9 mouse cellular contexts compared by ENCODE assay signal in genomic region chr11:120223586-120224487, GRCm38 (mm10). TPM values are rescaled to one million over a fixed set of nuclear protein-coding genes. Genes with fewer than 3 reads are reported as not detected.
A peak's percentile ranks its signal among the peaks of the same experiment; 100 is the strongest.
DNase-seq lines count a peak whose midpoint lies in the region; ATAC-seq and TF ChIP-seq lines count a peak whose summit lies in the region.
"Had no signal": no experiment of that assay in that cellular context is flagged by ENCODE, and none has a peak within 500 bp of the region (broad histone marks: within the 10 kb centered on the region; RNA-seq: fewer than 3 reads in every experiment).

No protein-coding gene starts in this region.

- no peak overlapping the region for H3K4me2 ChIP-seq in lung, embryonic 15.5 days
- H3K4me2 ChIP-seq in forebrain, embryonic 12.5 days: peak overlapping the region; percentile 54
- H3K4me2 ChIP-seq in intestine, embryonic 15.5 days (replicated peaks): 0 out of 2 replicates have a peak overlapping the region, but pooled peaks have one; percentile 22

- no peak overlapping the region for H3K4me3 ChIP-seq in lung, embryonic 15.5 days
- no peak overlapping the region for H3K4me3 ChIP-seq in forebrain, embryonic 12.5 days (replicated peaks)
- H3K4me3 ChIP-seq in intestine, embryonic 15.5 days (replicated peaks): no peak overlapping the region
- no peak overlapping the region for H3K4me3 ChIP-seq in olfactory bulb, adult 2 months (ENCODE audit: insufficient read depth, low read depth, low read length)

- no peak for ATAC-seq in lung, embryonic 15.5 days (ENCODE audit: borderline replicate concordance, extremely low read depth, low FRiP score, low TSS enrichment)
- ATAC-seq in forebrain, embryonic 12.5 days (ENCODE audit: low FRiP score): peak; percentile 47
- peak; percentile 24; the same call in 1 of the 2 replicates for ATAC-seq in intestine, embryonic 15.5 days

- no peak overlapping the region for H3K9ac ChIP-seq in lung, embryonic 15.5 days
- peak overlapping the region; percentile 58 for H3K9ac ChIP-seq in forebrain, embryonic 12.5 days
- peak overlapping the region; percentile 39; the same call in 1 of the 2 replicates for H3K9ac ChIP-seq in intestine, embryonic 15.5 days

- H3K27me3 ChIP-seq in lung, embryonic 15.5 days: no peaks in the 10 kb centered on the region
- H3K27me3 ChIP-seq in forebrain, embryonic 12.5 days: peaks cover 13% of the 10 kb centered on the region
- no peaks in the 10 kb centered on the region for H3K27me3 ChIP-seq in intestine, embryonic 15.5 days (replicated peaks)

- TF ChIP-seq POLR2A in olfactory bulb, adult 2 months (IDR thresholded peaks at IDR 0.05; ENCODE audit: insufficient read depth, low read depth, low read length): no peak

- no peaks in the 10 kb centered on the region for H3K9me3 ChIP-seq in lung, embryonic 15.5 days
- no peaks in the 10 kb centered on the region for H3K9me3 ChIP-seq in forebrain, embryonic 12.5 days
- H3K9me3 ChIP-seq in intestine, embryonic 15.5 days: no peaks in the 10 kb centered on the region
- H3K9me3 ChIP-seq: G1E had no signal

- intact Hi-C loops in left cerebral cortex, postnatal 4 days (cut with DNase I): no loop called here

- DNase-seq in lung, postnatal 10 days: no peak
- peak; percentile 77 for DNase-seq in left cerebral cortex, postnatal 4 days
- no peak for DNase-seq in B cell, adult 2 months
- no peak for DNase-seq in gastrocnemius, adult 8-10 months (ENCODE audit: low spot score in 2 of 2)

- peaks cover 71% of the 10 kb centered on the region for H3K4me1 ChIP-seq in lung, embryonic 15.5 days
- peaks cover 81% of the 10 kb centered on the region for H3K4me1 ChIP-seq in forebrain, embryonic 12.5 days
- H3K4me1 ChIP-seq in intestine, embryonic 15.5 days (replicated peaks): peaks cover 79% of the 10 kb centered on the region
- peaks cover 42% of the 10 kb centered on the region for H3K4me1 ChIP-seq in olfactory bulb, adult 2 months (ENCODE audit: control insufficient read depth, insufficient read depth, low read length)

- 53% methylated on average over 19 of the region's 19 CpGs for WGBS in lung, embryonic 15.5 days
- 50% methylated on average over 19 of the region's 19 CpGs for WGBS in forebrain, embryonic 12.5 days
- 45% methylated on average over 19 of the region's 19 CpGs for WGBS in intestine, embryonic 15.5 days
- WGBS in olfactory bulb, adult 2 months: 70% methylated on average over 19 of the region's 19 CpGs

- H3K36me3 ChIP-seq in lung, embryonic 15.5 days: no peaks in the 10 kb centered on the region
- 0 out of 2 replicates have a peak, but pooled peaks cover 4% of the 10 kb centered on the region for H3K36me3 ChIP-seq in forebrain, embryonic 12.5 days (replicated peaks)
- no peaks in the 10 kb centered on the region for H3K36me3 ChIP-seq in intestine, embryonic 15.5 days
- H3K36me3 ChIP-seq: G1E had no signal

- peak overlapping the region; percentile 92; the same call in 1 of the 2 replicates for H3K27ac ChIP-seq in lung, embryonic 15.5 days
- H3K27ac ChIP-seq in forebrain, embryonic 12.5 days: peak overlapping the region; percentile 39
- peak overlapping the region; percentile 80 for H3K27ac ChIP-seq in intestine, embryonic 15.5 days
- H3K27ac ChIP-seq in olfactory bulb, adult 2 months (ENCODE audit: insufficient read depth, low read depth, low read length): peak overlapping the region; percentile 20; the same call in 1 of the 2 replicates

- no peak for TF ChIP-seq CTCF in olfactory bulb, adult 2 months (IDR thresholded peaks at IDR 0.05; ENCODE audit: insufficient read depth, low read depth, low read length)

RNA-seq across cellular contexts. Expression of gene Bahcc1, which starts 8.9 kb away (rescaled TPM):
- polyA plus RNA-seq in lung, embryonic 15.5 days (2015; fragmentation: Nextera tagmentation; extraction: Ambion mirVana): 8.7 and 9.2 TPM in 2 replicates
- 23.5 and 24.0 TPM in 2 replicates for polyA plus RNA-seq in forebrain, embryonic 12.5 days (2016; fragmentation: Nextera tagmentation; extraction: Ambion mirVana)
- 5.8 and 7.1 TPM in 2 replicates for polyA plus RNA-seq in intestine, embryonic 15.5 days (2015; fragmentation: Nextera tagmentation; extraction: Ambion mirVana)
- 10 to 100 TPM; 36.5 to 39.5 TPM for total RNA-seq in left cerebral cortex, postnatal 4 days (2021)
- polyA plus RNA-seq in olfactory bulb, adult 2 months (2012; ENCODE audit: insufficient read depth, insufficient read length, low replicate concordance, missing spikeins): not detected in 2 replicates
- total RNA-seq in gastrocnemius, adult 8-10 months (2022): 1 to 10 TPM; 3.6 to 5.8 (median 4.7) TPM

Comparison
In these comparisons a context has a peak if more than half of its experiments do, and no peak if none do; other contexts are left out.
1. H3K27ac ChIP-seq: peak in every context shown above with its lines; median percentile 92 in lung, embryonic 15.5 days; 80 in intestine, embryonic 15.5 days; 39 in forebrain, embryonic 12.5 days; 20 in olfactory bulb, adult 2 months.